Mouse (Mus musculus) testis, adult 2 months (tissue): ENCODE results near the gene Gdf15.

Experiments used
- CTCF ChIP-seq: fragments of 200-500 bp; IDR thresholded peaks from 2 replicates; pipeline ENCODE4 v1.5.1; 2012; ENCODE audit warnings: low read depth, mild to moderate bottlenecking, inconsistent platforms, low read length, moderate library complexity; ENCODE audit not compliant: control insufficient read depth, insufficient read depth, insufficient replicate concordance
- POLR2A ChIP-seq: fragments of 200-500 bp; IDR thresholded peaks from 2 replicates; pipeline ENCODE4 v1.6.1; 2012; ENCODE audit warnings: low read depth, mild to moderate bottlenecking, inconsistent platforms, low read length, moderate library complexity; ENCODE audit not compliant: control insufficient read depth

DNA sequence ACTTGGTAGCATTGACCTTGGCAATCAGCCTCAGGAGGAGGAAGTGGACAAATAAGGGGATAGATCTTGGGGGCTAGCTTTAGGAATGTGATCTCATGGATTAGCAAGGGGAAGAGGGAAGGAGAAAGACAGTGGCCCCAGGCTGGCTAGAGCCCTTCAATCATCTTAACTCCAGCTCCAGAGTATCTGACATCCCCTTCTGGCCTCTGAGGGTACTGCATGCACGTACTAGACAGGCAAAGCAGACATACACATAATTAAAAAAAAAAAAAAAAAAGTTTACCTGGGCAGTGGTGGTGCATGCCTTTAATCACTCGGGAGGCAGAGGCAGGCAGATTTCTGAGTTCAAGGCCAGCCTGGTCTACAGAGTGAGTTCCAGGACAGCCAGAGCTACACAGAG is 11.8 kb upstream of the Gdf15 start:
- TF ChIP-seq POLR2A (no peak), CTCF (no peak)
